Mouse (Mus musculus): ENCODE data around the gene Pogz.

DNA sequence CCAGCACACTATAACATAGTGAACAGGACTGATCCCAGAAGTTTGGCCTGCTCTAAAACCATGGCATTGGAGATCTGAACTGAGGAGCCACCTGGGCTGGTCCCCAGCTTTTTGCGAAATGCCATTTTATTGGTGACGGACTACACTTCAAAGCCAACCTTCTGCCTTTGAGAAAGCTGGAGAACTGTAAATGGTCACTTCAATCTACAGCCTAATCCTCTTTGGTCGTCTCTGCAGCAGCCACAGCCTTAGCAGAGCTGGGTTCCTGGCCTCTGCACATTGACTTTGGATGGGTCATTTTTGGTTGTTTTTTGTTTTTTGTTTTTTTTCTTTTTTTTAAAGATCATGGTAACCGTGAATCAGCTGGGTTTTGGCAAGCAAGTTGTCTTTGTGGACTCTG lies 44.5 kb downstream of the Pogz start:
- TF ChIP-seq POLR2A (IDR thresholded peaks at IDR 0.05; ENCODE audit: extremely low read depth, insufficient read depth, low read length) (no peak), CTCF (IDR thresholded peaks at IDR 0.05; ENCODE audit: extremely low read depth, insufficient read depth, low read length) (no peak)

Data from cortical plate, adult 2 months (tissue).